Mouse (Mus musculus) ES-E14 (cell line): ENCODE results near the gene Ttc13.

Experiments used
- CHD2 ChIP-seq: IDR thresholded peaks from 2 replicates; pipeline ENCODE4 v1.6.1; 2014; ENCODE audit warnings: mild to moderate bottlenecking, low read depth, low read length, inconsistent platforms
- HCFC1 ChIP-seq: IDR thresholded peaks from 2 replicates; pipeline ENCODE4 v1.6.1; 2012; ENCODE audit warnings: low read length, inconsistent platforms, borderline replicate concordance; ENCODE audit not compliant: insufficient read depth
- MAFK ChIP-seq: IDR thresholded peaks from 2 replicates; pipeline ENCODE4 v1.6.1; 2014; ENCODE audit warnings: mild to moderate bottlenecking, low read depth, low read length, inconsistent platforms; ENCODE audit not compliant: insufficient read depth
- ZC3H11A ChIP-seq: IDR thresholded peaks from 2 replicates; pipeline ENCODE4 v1.6.1; 2012; ENCODE audit warnings: low read depth, mild to moderate bottlenecking, inconsistent platforms, low read length, borderline replicate concordance
- ZNF384 ChIP-seq: IDR thresholded peaks from 2 replicates; pipeline ENCODE4 v1.6.1; 2012; ENCODE audit warnings: low read depth, low read length, inconsistent platforms

DNA sequence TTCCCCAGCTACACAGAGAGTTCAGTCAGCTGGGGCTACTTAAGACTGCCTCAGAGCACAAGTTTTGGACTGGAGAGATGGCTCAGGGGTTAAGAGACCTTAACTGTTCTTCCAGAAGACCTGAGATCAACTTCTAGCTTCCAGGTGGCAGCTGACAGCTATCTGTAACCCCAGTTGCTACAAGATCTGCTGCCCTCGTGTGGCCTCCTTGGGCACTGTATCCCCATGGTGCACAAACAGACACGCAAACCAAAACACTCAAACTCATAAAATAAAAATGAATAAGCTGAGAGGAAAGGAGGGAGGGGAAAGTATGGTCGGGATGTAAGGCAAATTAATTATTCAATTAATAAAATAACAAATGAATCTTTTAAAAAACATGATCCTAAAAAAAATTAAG, 36.8 kb upstream of the Ttc13 start:
- no peak for TF ChIP-seq ZNF384
- TF ChIP-seq HCFC1, result no peak
- no peak for TF ChIP-seq CHD2
- TF ChIP-seq ZC3H11A, result 0 out of 2 replicates have a peak, but pooled peaks have one; percentile 6
- TF ChIP-seq MAFK, result no peak
